Mouse (Mus musculus) hindbrain, embryonic 16.5 days (tissue): ENCODE data around the gene Gjd2. TPM values are rescaled to one million over a fixed set of nuclear protein-coding genes. Genes with fewer than 3 reads are reported as not detected.

Experiments used
- ATAC-seq: fragments of 200-750 bp; cut with Nextera tagmentation; 2 replicates; pipeline ENCODE4 v1.8.0; 2017; ENCODE audit warnings: moderate TSS enrichment, moderate library complexity
- H3K27ac ChIP-seq: fragments of 300-500 bp; sonication (generic); 2 replicates; pipeline ENCODE4 v1.5.1; 2014; ENCODE audit warnings: low read depth, mild to moderate bottlenecking, control low read depth, low read length, moderate library complexity
- H3K27me3 ChIP-seq: fragments of 300-500 bp; sonication (generic); replicated peaks from 2 replicates; pipeline ENCODE4 v1.6.1; 2014; ENCODE audit warnings: low read length; ENCODE audit not compliant: control insufficient read depth, insufficient read depth
- H3K36me3 ChIP-seq: fragments of 300-500 bp; sonication (generic); 2 replicates; pipeline ENCODE4 v1.6.1; 2014; ENCODE audit warnings: mild to moderate bottlenecking, low read length, moderate library complexity, mixed read lengths; ENCODE audit not compliant: control insufficient read depth, insufficient read depth
- H3K4me1 ChIP-seq: fragments of 300-500 bp; sonication (generic); 2 replicates; pipeline ENCODE4 v1.6.1; 2014; ENCODE audit warnings: low read depth, low read length; ENCODE audit not compliant: control insufficient read depth, insufficient read depth
- H3K4me2 ChIP-seq: fragments of 300-500 bp; sonication (generic); 2 replicates; pipeline ENCODE4 v1.6.1; 2014; ENCODE audit warnings: mild to moderate bottlenecking, low read length, control low read depth, moderate library complexity
- H3K4me3 ChIP-seq: fragments of 300-500 bp; sonication (generic); 2 replicates; pipeline ENCODE4 v1.5.1; 2014; ENCODE audit warnings: mild to moderate bottlenecking, low read length, control low read depth, moderate library complexity
- H3K9ac ChIP-seq: fragments of 300-500 bp; sonication (generic); 2 replicates; pipeline ENCODE4 v1.6.1; 2014; ENCODE audit warnings: low read depth, mild to moderate bottlenecking, control low read depth, low read length, moderate library complexity
- H3K9me3 ChIP-seq: fragments of 300-500 bp; sonication (generic); 2 replicates; pipeline ENCODE4 v1.6.1; 2014; ENCODE audit warnings: mild to moderate bottlenecking, low read length, moderate library complexity; ENCODE audit not compliant: control insufficient read depth
- WGBS: fragments of 180-500 bp; shearing (Covaris S2); extraction: QIAGEN DNeasy Blood & Tissue Kit; methylation state at CpG from one replicate; pipeline ENCODE4 v1.1.7; 2014; 5-methylcytosine and 5-hydroxymethylcytosine counted together
- polyA plus RNA-seq: library from polyadenylated mRNA; unstranded; fragments of >200 nt; fragmentation: Nextera tagmentation; extraction: Ambion mirVana; gene quantifications from 2 replicates; pipeline ENCODE4 v1.2.1, GENCODE M21; 2015

Gjd2 gene
- polyA plus RNA-seq, 1 experiment from 2014 or later, result 11.3 TPM

DNA sequence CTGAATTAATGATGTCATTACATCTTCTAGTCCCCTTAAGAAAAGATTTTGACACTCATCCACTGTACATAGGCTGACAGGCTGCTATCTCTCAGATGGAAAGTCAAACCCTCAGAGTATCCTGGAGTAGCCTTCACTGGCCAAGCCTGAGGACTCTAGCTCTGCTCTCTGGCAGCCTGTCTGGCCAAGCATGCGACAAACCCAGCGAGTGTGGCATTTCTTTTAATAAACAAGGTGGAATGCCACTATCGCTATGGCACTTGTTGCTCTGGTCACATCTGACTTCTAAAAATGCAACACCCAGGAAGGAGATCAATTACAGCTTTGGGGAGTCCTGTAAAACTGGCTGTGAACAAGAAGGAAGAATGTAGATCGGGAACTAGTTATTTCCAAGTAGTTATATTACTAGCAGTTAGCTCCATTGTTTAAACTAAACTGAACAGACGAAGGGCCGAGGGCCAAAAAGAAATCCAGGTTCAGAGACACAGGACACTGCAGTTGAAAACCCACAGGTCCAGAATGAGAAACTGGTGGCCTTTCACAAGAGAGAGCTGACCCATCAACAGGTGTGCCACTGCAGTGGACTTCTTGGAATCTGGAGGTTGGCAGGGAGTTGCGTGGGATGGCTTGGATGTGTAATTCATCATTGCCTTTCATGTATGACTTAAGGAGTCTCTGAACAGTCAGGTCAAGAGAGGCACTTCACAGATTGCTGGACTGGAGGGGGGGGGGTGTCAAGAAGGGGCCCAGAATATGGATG is 37.9 kb upstream of the Gjd2 start:
- Histone ChIP-seq H3K4me1 (no peaks in the 10 kb centered on the region), H3K4me3 (no peak overlapping the region), H3K27ac (no peak overlapping the region), H3K36me3 (no peaks in the 10 kb centered on the region), H3K9me3 (no peaks in the 10 kb centered on the region), H3K4me2 (no peak overlapping the region), H3K27me3 (no peaks in the 10 kb centered on the region), H3K9ac (no peak overlapping the region)
- ATAC-seq, result no peak
- WGBS, result 93% methylated on average over 7 of the region's 7 CpGs

GRCm38 (mm10) chr2:114050150-114050549 is 36.7 kb upstream of the Gjd2 start:
- no peaks in the 10 kb centered on the region for H3K27me3 ChIP-seq
- no peaks in the 10 kb centered on the region for H3K4me1 ChIP-seq
- no peak overlapping the region for H3K9ac ChIP-seq
- WGBS, result 93% methylated on average over 7 of the region's 7 CpGs
- H3K27ac ChIP-seq, result no peak overlapping the region
- H3K36me3 ChIP-seq, result no peaks in the 10 kb centered on the region
- no peak overlapping the region for H3K4me3 ChIP-seq
- no peaks in the 10 kb centered on the region for H3K9me3 ChIP-seq
- ATAC-seq, result no peak
- H3K4me2 ChIP-seq, result no peak overlapping the region

DNA sequence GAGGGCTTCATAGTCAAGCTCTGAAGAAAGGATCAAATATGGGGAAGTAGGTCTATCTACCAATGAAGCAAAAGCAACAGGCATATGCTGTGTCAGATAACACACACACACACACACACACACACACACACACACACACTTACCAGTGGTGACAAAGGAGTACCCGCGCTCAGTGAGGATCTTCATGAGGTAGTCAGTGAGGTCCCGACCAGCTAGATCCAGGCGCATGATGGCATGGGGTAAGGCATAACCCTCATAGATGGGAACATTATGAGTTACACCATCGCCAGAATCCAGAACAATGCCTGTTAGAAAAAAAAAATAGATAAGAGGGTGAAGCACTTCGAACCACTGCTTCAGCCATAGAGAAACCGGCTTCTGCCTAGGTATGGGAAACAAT is 36.0 kb upstream of the Gjd2 start:
- Histone ChIP-seq H3K4me3 (no peak overlapping the region), H3K9ac (no peak overlapping the region), H3K9me3 (no peaks in the 10 kb centered on the region), H3K36me3 (no peaks in the 10 kb centered on the region), H3K4me2 (no peak overlapping the region), H3K27me3 (no peaks in the 10 kb centered on the region), H3K4me1 (no peaks in the 10 kb centered on the region), H3K27ac (no peak overlapping the region)
- no peak for ATAC-seq
- 98% methylated on average over 7 of the region's 7 CpGs for WGBS

GRCm38 (mm10) chr2:114047960-114048611 is 34.7 kb upstream of the Gjd2 start:
- Histone ChIP-seq H3K9ac (no peak overlapping the region), H3K4me1 (no peaks in the 10 kb centered on the region), H3K4me3 (no peak overlapping the region), H3K9me3 (no peaks in the 10 kb centered on the region), H3K4me2 (no peak overlapping the region), H3K36me3 (no peaks in the 10 kb centered on the region), H3K27me3 (no peaks in the 10 kb centered on the region), H3K27ac (no peak overlapping the region)
- 87% methylated on average over 5 of the region's 5 CpGs for WGBS
- no peak for ATAC-seq

GRCm38 (mm10) chr2:114046151-114046664 is 32.8 kb upstream of the Gjd2 start:
- H3K4me3 ChIP-seq, result no peak overlapping the region
- no peak overlapping the region for H3K4me2 ChIP-seq
- no peaks in the 10 kb centered on the region for H3K9me3 ChIP-seq
- H3K4me1 ChIP-seq, result no peaks in the 10 kb centered on the region
- H3K27ac ChIP-seq, result no peak overlapping the region
- H3K27me3 ChIP-seq, result no peaks in the 10 kb centered on the region
- H3K9ac ChIP-seq, result no peak overlapping the region
- WGBS, result 89% methylated on average over 5 of the region's 5 CpGs
- no peak for ATAC-seq
- no peaks in the 10 kb centered on the region for H3K36me3 ChIP-seq

- no peak for ATAC-seq
- Histone ChIP-seq H3K27ac (no peak overlapping the region), H3K36me3 (no peaks in the 10 kb centered on the region), H3K4me2 (no peak overlapping the region), H3K27me3 (no peaks in the 10 kb centered on the region), H3K9ac (no peak overlapping the region), H3K4me3 (no peak overlapping the region), H3K4me1 (no peaks in the 10 kb centered on the region), H3K9me3 (no peaks in the 10 kb centered on the region)
- whole genome bisulfite sequencing, result 77% methylated on average over 2 of the region's 2 CpGs
These were observed 24.5 kb upstream of the Gjd2 start for GRCm38 (mm10) chr2:114037926-114038325.

DNA sequence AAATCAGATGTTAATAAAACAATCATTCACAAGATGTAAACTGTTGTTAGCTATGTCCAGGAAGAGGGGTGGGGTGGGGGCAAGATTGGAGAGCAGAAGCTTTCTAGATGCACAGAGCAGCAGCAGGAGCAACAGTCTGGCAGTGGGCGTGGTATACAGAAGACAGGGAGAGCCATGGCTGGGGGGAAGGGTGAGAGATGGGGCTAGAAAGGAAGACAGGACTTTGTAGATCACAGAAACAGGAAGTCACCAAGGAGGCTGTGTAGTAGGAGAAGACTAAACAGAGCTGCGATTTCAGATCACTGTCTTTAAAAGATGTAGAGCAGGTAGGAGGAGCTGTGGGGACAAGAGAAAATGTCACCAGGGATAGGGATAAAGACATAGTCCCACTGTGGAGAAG is 18.8 kb upstream of the Gjd2 start:
- H3K4me3 ChIP-seq, result no peak overlapping the region
- H3K36me3 ChIP-seq, result no peaks in the 10 kb centered on the region
- H3K9ac ChIP-seq, result no peak overlapping the region
- no peaks in the 10 kb centered on the region for H3K9me3 ChIP-seq
- H3K4me1 ChIP-seq, result no peaks in the 10 kb centered on the region
- H3K4me2 ChIP-seq, result no peak overlapping the region
- no peaks in the 10 kb centered on the region for H3K27me3 ChIP-seq
- H3K27ac ChIP-seq, result no peak overlapping the region
- WGBS, result 58% methylated on average over 2 of the region's 2 CpGs
- ATAC-seq, result no peak

- H3K4me3 ChIP-seq, result no peak overlapping the region
These were observed 10.0 kb upstream of the Gjd2 start for GRCm38 (mm10) chr2:114023383-114023782.

GRCm38 (mm10) chr2:114020210-114020563 is 6.8 kb upstream of the Gjd2 start:
- ATAC-seq, result no peak
- H3K4me3 ChIP-seq, result no peak overlapping the region
- H3K27me3 ChIP-seq, result no peaks in the 10 kb centered on the region
- peaks cover 4% of the 10 kb centered on the region for H3K4me1 ChIP-seq
- no peak overlapping the region for H3K9ac ChIP-seq
- no peak overlapping the region for H3K27ac ChIP-seq
- H3K36me3 ChIP-seq, result no peaks in the 10 kb centered on the region
- no peaks in the 10 kb centered on the region for H3K9me3 ChIP-seq
- no peak overlapping the region for H3K4me2 ChIP-seq

More at GRCm38 (mm10) chr2:114023383-114023782, 10.0 kb upstream of the Gjd2 start:
- no peak overlapping the region for H3K4me2 ChIP-seq
- H3K27ac ChIP-seq, result no peak overlapping the region
- H3K9ac ChIP-seq, result no peak overlapping the region
- H3K36me3 ChIP-seq, result no peaks in the 10 kb centered on the region
- peaks cover under 1% of the 10 kb centered on the region; the same call in 1 of the 2 replicates for H3K4me1 ChIP-seq
- WGBS, result 88% methylated on average over 6 of the region's 6 CpGs
- no peak for ATAC-seq
- no peaks in the 10 kb centered on the region for H3K27me3 ChIP-seq
- H3K9me3 ChIP-seq, result no peaks in the 10 kb centered on the region
